Mouse (Mus musculus): ENCODE measurements around the gene Dpp7. TPM values are rescaled to one million over a fixed set of nuclear protein-coding genes. Genes with fewer than 3 reads are reported as not detected.

The Dpp7 gene
- 4.2 and 10.5 TPM in 2 replicates for polyA plus RNA-seq (2012; ENCODE audit: low replicate concordance)

DNA sequence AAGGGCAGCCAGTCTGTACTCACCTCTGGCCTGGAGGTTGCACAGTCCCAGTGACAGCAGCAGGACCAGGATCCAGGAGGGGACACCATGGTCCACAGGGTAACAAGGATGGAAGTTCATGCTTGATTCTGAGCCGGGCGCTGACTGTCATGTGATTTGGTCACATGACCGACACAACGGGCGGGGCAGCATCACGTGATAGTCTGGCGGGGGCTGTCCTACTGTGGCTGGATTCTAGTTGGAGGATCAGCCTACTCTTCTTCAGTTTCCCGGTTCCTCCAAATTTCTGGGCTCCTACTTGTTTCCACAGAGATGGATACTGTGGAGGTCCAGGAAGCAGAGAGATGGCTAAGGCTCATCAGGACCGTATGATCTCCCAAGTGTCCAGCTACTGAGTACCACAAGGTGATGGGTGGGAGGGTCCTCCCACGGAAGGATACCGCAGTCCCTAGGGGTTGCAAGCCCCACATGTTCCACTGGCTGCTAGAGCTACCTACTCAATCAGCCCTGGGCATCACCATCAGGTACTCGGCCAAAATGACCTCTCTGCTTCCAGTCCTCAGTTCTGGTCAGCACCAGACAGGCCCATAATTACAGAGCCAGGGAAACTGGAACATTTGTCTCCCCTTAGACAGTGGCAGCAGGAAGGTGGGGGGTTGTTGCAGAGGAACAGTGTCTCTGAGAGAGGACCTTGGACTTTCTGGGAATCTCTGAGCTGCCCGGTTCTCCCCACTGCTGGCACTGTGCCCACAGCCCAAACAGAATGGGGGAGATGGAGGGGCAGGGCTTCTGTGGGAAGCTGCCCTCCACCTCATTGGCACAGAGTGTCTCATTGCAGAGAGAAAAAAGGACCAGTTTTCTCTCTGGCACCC lies at the start of gene Dpp7:
TSS of gene Dpp7 (minus strand) at position 152 of the 872 bp plus-strand sequence.

DNA sequence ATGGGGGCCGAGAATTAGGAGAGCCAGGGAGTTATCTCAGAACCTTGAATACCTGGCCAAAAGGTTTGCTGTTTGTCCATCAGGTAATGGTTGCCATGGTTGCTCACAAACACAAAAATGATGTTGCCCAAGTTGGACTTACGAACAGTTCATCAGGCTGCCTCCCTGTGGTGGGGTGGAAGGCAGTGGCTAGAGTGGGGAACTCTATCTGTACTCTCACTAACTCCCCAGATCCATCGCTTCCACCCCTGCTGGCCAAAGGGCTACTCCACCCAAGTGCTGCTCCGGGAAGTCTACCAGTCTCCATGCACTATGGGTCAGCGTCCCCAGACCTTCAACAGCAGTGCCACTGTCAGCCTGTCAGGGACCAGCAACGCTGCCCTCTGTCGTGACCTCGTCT lies 42.9 kb upstream of the Dpp7 start, which contains the start of gene Npdc1:
TSS of gene Npdc1 (plus strand) at position 301 of the 400 bp plus-strand sequence.

DNA sequence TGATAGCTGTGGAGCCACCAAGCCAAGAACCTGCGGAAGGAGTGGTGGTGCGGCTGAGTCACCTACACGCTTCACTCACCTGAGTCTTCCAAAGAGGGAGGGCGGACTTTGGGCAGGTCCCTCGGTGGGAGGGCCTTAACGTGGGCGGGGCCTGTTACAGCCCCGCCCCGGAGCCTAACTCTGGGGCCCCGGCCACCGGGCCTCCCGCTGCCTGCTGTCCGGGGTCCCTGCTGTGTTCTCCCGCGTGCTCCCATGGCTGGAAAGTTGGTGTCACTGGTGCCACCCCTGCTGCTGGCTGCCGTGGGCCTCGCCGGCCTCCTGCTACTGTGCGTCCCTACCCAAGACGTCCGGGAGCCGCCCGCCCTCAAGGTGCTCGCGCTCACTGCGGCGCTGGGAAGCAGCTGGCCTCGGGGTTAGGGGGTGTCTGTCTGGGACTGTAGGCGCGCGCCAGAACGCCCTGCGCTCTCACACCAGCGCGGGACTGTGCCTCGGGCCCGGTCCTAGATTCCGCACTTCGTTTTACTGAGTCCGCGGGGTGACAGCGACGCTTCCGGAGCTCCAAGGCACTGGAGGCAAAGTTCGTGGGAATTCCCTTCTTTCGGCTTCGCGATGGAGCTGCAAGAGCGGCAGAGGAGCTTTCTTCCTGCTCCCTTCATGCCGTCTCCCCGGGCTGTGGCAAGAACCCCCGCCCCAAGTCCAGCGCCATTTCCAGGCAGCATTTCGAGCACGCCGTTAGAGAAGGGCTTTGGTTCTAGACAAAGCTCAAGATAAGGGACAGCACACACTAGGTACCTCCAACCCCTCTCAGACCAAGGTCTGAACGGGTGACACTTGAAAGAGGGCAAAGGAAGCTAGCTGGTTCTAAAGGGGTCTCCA lies 39.8 kb upstream of the Dpp7 start, which contains the start of gene Entpd2:
TSS of gene Entpd2 (plus strand) at position 154 of the 876 bp plus-strand sequence.

DNA sequence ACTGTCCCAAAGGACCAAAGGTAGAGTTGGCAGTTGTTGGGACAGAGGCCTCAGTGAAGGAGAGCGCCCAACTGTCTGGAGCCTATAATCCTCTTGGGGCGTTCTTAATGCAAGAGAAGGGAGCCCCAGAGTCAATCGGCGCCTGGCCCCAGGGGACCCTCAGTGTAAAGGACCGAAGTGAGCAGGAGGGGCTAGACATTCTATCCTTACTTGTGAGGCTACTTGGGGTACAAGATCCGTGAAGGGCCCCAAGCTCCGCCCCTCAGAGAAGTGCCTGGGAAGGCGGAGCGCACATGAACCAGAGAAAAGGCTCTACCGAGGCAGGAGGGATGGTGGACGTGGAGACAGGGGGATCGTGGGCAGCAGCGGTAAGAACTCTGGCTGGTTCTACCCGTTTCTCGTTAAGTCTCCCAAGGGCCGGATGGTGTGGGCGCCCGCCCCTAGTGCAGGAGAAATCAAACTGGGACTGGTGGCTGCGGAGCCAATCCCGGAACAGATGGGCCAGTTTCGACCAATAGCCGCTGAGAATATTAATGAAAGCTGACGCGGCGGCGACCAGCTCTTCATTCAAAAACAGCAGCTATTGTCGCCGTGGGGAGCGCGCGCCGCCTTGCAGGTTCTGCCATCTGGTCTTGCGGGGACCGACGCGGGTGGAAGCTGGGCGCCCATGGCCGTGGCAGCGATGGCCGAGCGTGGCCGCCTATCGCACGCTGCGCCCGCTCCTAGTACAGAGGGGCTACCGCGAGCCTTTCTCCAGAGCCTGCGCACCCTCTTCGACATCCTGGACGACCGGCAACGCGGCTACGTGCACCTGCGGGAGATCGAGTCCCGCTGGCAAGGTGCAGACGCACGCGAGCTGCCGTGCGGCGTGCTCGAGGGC lies 15.8 kb upstream of the Dpp7 start, which contains the start of gene Sapcd2:
TSS of gene Sapcd2 (plus strand) at position 558 of the 880 bp plus-strand sequence.

DNA sequence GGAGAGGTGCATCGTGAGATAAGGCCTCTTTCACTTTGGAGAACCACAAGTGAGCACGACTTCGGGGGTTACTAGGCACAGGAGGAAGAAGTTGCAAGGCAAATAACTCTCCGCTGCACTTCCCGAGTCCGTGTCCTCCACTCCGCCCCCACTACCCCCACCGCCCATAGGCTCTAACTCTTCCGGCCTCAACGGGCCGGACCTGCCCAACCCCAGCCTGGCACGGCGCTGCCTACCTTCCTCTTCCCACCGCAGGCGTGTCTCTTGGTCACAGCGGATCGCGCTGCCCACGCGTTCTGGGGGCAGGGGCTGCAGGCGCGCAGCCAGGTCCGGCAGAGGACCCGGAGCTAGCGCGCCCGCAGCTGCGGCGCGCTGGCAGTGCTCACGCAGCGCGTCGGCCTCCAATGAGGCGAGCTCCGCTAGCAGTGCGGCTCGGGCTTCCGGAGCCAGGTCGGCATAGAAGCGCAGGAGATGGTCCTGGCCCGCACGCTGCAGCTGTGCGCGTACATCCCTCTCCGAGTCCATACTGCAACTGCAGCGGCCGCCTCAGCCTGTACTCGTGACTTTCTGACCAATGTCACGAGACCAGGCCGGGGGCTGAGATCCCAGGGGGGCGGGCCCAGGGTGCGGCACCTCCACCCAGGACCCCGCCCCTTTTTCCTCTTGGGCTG lies 9.1 kb upstream of the Dpp7 start, which contains the start of gene Uap1l1:
TSS of gene Uap1l1 (minus strand) at position 592 of the 671 bp plus-strand sequence.

DNA sequence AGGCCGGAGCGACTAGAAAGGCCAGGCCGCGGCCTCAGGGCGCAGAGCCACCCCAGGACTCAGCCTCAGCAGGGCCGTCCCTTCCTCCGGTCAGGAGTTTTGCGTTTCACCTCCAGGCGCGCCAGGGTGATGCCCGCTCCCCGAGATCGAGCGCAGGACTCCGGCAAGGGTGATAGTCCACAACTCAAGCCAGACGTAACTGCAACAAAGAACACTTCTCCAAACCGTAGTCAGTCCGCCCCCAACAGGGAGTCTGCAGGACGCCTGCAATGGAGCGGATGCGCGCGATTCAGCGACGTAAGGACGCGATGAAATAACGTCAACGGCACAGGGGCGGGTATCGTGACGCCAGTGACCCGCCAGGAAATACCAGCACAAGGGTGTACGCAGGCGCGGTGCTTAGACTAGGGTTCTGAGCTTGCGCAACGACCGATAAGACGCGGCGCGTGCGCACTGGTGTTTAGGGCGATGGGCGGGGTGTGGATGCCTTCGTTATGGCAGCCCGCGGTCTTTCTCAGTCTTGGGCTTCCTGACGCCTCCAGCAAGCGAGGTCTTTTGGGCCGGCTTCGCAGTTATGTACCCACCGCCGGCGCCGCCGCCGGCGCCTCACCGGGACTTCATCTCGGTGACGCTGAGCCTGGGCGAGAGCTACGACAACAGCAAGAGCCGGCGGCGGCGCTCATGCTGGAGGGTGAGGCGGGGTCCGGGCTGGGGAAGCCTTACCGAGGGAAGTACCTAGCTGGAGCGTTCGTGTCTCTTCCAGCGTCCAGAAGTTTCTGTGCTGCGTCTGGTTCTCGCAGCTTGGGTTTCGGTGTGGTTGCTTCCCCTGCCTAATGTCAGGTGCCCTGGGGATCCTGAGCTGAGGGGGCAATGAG lies 23.6 kb downstream of the Dpp7 start, which contains the start of gene Man1b1:
TSS of gene Man1b1 (plus strand) at position 53 of the 875 bp plus-strand sequence.

DNA sequence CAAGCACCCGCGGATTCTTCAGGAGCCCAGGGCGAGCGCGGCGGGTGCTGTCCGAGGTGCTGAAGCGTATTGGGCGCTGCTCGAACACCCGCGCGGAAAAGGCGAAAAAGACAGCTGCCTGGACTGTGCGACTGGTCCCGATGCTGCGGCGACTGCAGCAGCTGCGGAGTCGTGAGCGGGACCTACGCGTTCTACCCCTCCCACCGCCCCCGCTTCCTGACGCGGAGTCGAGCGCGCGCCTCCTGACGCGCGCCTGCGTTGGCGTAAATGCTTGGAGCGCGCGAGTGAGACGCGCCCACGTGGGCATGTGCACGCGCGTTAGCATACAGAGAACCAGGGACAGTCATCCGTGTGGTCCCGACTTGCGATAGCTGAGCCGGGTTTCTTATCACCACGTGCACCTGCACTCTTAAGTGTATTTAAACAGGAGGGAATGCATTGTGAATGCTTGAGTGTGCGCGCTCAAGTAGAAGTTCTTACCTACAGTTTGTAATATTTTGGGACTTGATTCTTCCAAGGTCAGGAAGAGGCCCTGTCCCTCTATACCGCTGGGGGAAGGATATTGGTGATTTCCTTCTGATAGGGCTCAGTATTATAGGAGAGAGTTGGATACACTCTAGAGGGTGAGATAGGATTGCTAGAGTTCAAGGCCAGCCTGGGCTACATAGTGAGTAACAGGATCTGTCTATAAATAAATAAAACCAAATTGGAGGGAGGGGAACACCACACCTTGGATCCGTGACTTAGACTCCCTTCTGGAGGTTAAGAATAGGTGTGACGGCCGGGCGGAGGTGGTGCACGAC lies 37.0 kb downstream of the Dpp7 start, which contains the start of gene Grin1:
TSS of gene Grin1 (minus strand) at position 217 of the 803 bp plus-strand sequence.

Other genes with a start within 250 kb of the Dpp7 start
- gene Nrarp, start 175.6 kb downstream of the Dpp7 start, polyA plus RNA-seq (2012; ENCODE audit: low replicate concordance), result 24.8 and 34.7 TPM in 2 replicates
- gene Tor4a, start 159.5 kb downstream of the Dpp7 start, polyA plus RNA-seq (2012; ENCODE audit: low replicate concordance), result 13.1 and 16.5 TPM in 2 replicates
- gene Nelfb, start 144.9 kb downstream of the Dpp7 start, polyA plus RNA-seq (2012; ENCODE audit: low replicate concordance), result 15.0 and 19.0 TPM in 2 replicates
- 0.22 TPM in 1 of 2 replicates, not detected in the other for gene Stpg3, start 141.7 kb downstream of the Dpp7 start, polyA plus RNA-seq (2012; ENCODE audit: low replicate concordance)
- gene Fam166a, start 137.6 kb downstream of the Dpp7 start, polyA plus RNA-seq (2012; ENCODE audit: low replicate concordance), result 0.16 TPM in 1 of 2 replicates, not detected in the other
- 147 and 477 TPM in 2 replicates for gene Tubb4b, start 131.7 kb downstream of the Dpp7 start, polyA plus RNA-seq (2012; ENCODE audit: low replicate concordance)
- gene Slc34a3, start 122.0 kb downstream of the Dpp7 start, polyA plus RNA-seq (2012; ENCODE audit: low replicate concordance), result not detected in 2 replicates
- gene Rnf224, start 119.6 kb downstream of the Dpp7 start, polyA plus RNA-seq (2012; ENCODE audit: low replicate concordance), result 0.10 TPM in 1 of 2 replicates, not detected in the other
- gene Rnf208, start 114.1 kb downstream of the Dpp7 start, polyA plus RNA-seq (2012; ENCODE audit: low replicate concordance), result 5.6 and 9.1 TPM in 2 replicates
- gene Cysrt1, start 113.9 kb downstream of the Dpp7 start, polyA plus RNA-seq (2012; ENCODE audit: low replicate concordance), result not detected in 2 replicates
- gene AL732309.1, start 109.5 kb downstream of the Dpp7 start, polyA plus RNA-seq (2012; ENCODE audit: low replicate concordance), result 3.1 and 3.2 TPM in 2 replicates
- gene Tmem203, start 100.9 kb downstream of the Dpp7 start, polyA plus RNA-seq (2012; ENCODE audit: low replicate concordance), result 6.8 and 7.2 TPM in 2 replicates
- gene Tprn, start 93.7 kb downstream of the Dpp7 start, polyA plus RNA-seq (2012; ENCODE audit: low replicate concordance), result 57.8 and 59.6 TPM in 2 replicates
- gene Ssna1, start 83.9 kb downstream of the Dpp7 start, polyA plus RNA-seq (2012; ENCODE audit: low replicate concordance), result 111 and 119 TPM in 2 replicates
- 11.4 and 18.3 TPM in 2 replicates for gene Anapc2, start 83.9 kb downstream of the Dpp7 start, polyA plus RNA-seq (2012; ENCODE audit: low replicate concordance)
- not detected in 2 replicates for gene Tmem210, start 68.2 kb downstream of the Dpp7 start, polyA plus RNA-seq (2012; ENCODE audit: low replicate concordance)
- not detected in 2 replicates for gene Lrrc26, start 66.4 kb downstream of the Dpp7 start, polyA plus RNA-seq (2012; ENCODE audit: low replicate concordance)
- 0.09 and 0.26 TPM in 2 replicates for gene Grin1, start 37.2 kb downstream of the Dpp7 start, polyA plus RNA-seq (2012; ENCODE audit: low replicate concordance)
- 27.7 and 53.0 TPM in 2 replicates for gene Man1b1, start 24.0 kb downstream of the Dpp7 start, polyA plus RNA-seq (2012; ENCODE audit: low replicate concordance)
- gene Uap1l1, start 9.3 kb upstream of the Dpp7 start, polyA plus RNA-seq (2012; ENCODE audit: low replicate concordance), result 5.6 and 9.7 TPM in 2 replicates
- gene Sapcd2, start 16.0 kb upstream of the Dpp7 start, polyA plus RNA-seq (2012; ENCODE audit: low replicate concordance), result 82.8 and 125 TPM in 2 replicates
- gene Entpd2, start 39.5 kb upstream of the Dpp7 start, polyA plus RNA-seq (2012; ENCODE audit: low replicate concordance), result 0.67 TPM in 1 of 2 replicates, not detected in the other
- gene Npdc1, start 43.0 kb upstream of the Dpp7 start, polyA plus RNA-seq (2012; ENCODE audit: low replicate concordance), result 8.1 and 13.5 TPM in 2 replicates
- gene Fut7, start 66.9 kb upstream of the Dpp7 start, polyA plus RNA-seq (2012; ENCODE audit: low replicate concordance), result 2.3 TPM in 1 of 2 replicates, not detected in the other
- 8.3 and 12.8 TPM in 2 replicates for gene Abca2, start 72.3 kb upstream of the Dpp7 start, polyA plus RNA-seq (2012; ENCODE audit: low replicate concordance)
- not detected in 2 replicates for gene Clic3, start 100.5 kb upstream of the Dpp7 start, polyA plus RNA-seq (2012; ENCODE audit: low replicate concordance)
- gene Paxx, start 104.7 kb upstream of the Dpp7 start, polyA plus RNA-seq (2012; ENCODE audit: low replicate concordance), result 30.3 and 31.6 TPM in 2 replicates
- gene Ptgds, start 113.7 kb upstream of the Dpp7 start, polyA plus RNA-seq (2012; ENCODE audit: low replicate concordance), result not detected in 2 replicates
- gene Lcn12, start 137.6 kb upstream of the Dpp7 start, polyA plus RNA-seq (2012; ENCODE audit: low replicate concordance), result not detected in 2 replicates
- gene Fbxw5, start 144.4 kb upstream of the Dpp7 start, polyA plus RNA-seq (2012; ENCODE audit: low replicate concordance), result 15.5 and 54.4 TPM in 2 replicates
- gene C8g, start 145.4 kb upstream of the Dpp7 start, polyA plus RNA-seq (2012; ENCODE audit: low replicate concordance), result not detected in 2 replicates
- 3.7 and 9.7 TPM in 2 replicates for gene Traf2, start 190.6 kb upstream of the Dpp7 start, polyA plus RNA-seq (2012; ENCODE audit: low replicate concordance)
- gene Edf1, start 201.5 kb upstream of the Dpp7 start, polyA plus RNA-seq (2012; ENCODE audit: low replicate concordance), result 336 and 839 TPM in 2 replicates
- gene Mamdc4, start 218.5 kb upstream of the Dpp7 start, polyA plus RNA-seq (2012; ENCODE audit: low replicate concordance), result 0.48 and 1.4 TPM in 2 replicates
- 1.0 and 2.6 TPM in 2 replicates for gene Phpt1, start 218.9 kb upstream of the Dpp7 start, polyA plus RNA-seq (2012; ENCODE audit: low replicate concordance)
- 3.0 and 3.9 TPM in 2 replicates for gene Ajm1, start 225.4 kb upstream of the Dpp7 start, polyA plus RNA-seq (2012; ENCODE audit: low replicate concordance)

Data from leukemia stem cell, adult 10-12 weeks (primary cell).